Mouse (Mus musculus): Measurements from ENCODE around the gene Olfm1. TPM values are rescaled to one million over a fixed set of nuclear protein-coding genes. Genes with fewer than 3 reads are reported as not detected.

Olfm1 gene
- polyA plus RNA-seq, 1 experiment from 2014 or later = 139 TPM

GRCm38 (mm10) chr2:28278853-28279252 lies 86.1 kb downstream of the Olfm1 start:
- Histone ChIP-seq H3K4me2 (replicated peaks; ENCODE audit: low read depth, low read length) (no peak overlapping the region), H3K9ac (ENCODE audit: low read depth, low read length) (no peak overlapping the region), H3K4me3 (ENCODE audit: low read depth, low read length) (no peak overlapping the region), H3K9me3 (ENCODE audit: control insufficient read depth, low read length) (no peaks in the 10 kb centered on the region), H3K36me3 (ENCODE audit: control insufficient read depth, insufficient read depth, low read length) (no peaks in the 10 kb centered on the region), H3K27ac (ENCODE audit: low read depth, low read length) (no peak overlapping the region), H3K27me3 (ENCODE audit: control insufficient read depth, insufficient read depth, low read length) (no peaks in the 10 kb centered on the region), H3K4me1 (replicated peaks; ENCODE audit: control insufficient read depth, insufficient read depth, low read length) (no peaks in the 10 kb centered on the region)
- 90% methylated on average over 10 of the region's 10 CpGs for WGBS
- no peak for DNase-seq (ENCODE audit: low spot score)
- no peak for ATAC-seq (ENCODE audit: low FRiP score)

Other genes starting within 250 kb of the Olfm1 start
- not detected in 2 replicates for gene Fcnb, start 108.1 kb upstream of the Olfm1 start, polyA plus RNA-seq (2014; fragmentation: Nextera tagmentation; extraction: Ambion mirVana)

All from hindbrain, embryonic 11.5 days (tissue).